24 mouse cellular contexts compared by ENCODE assay signal in genomic region chr10:9608854-9609253, GRCm38 (mm10).
A peak's percentile ranks its signal among the peaks of the same experiment; 100 is the strongest.
DNase-seq lines count a peak whose midpoint lies in the region; ATAC-seq and TF ChIP-seq lines count a peak whose summit lies in the region.
"Had no signal": no experiment of that assay in that cellular context is flagged by ENCODE, and none has a peak within 500 bp of the region (broad histone marks: within the 10 kb centered on the region; RNA-seq: fewer than 3 reads in every experiment).

No protein-coding gene starts in this region.

- no peak for TF ChIP-seq CTCF in intestine, postnatal 0 days (IDR thresholded peaks at IDR 0.05; ENCODE audit: low read depth)
- TF ChIP-seq CTCF in lung, adult 2 months (IDR thresholded peaks at IDR 0.05; ENCODE audit: insufficient read depth, low read length) = no peak
- TF ChIP-seq CTCF in midbrain, postnatal 0 days (IDR thresholded peaks at IDR 0.05) = no peak

- no peaks in the 10 kb centered on the region for H3K4me1 ChIP-seq in intestine, postnatal 0 days (replicated peaks; ENCODE audit: control insufficient read depth, insufficient read depth, low read length)
- 0 out of 2 replicates have a peak, but pooled peaks cover 4% of the 10 kb centered on the region for H3K4me1 ChIP-seq in intestine, embryonic 15.5 days (replicated peaks)
- peaks cover 10% of the 10 kb centered on the region; the same call in 1 of the 2 replicates for H3K4me1 ChIP-seq in lung, embryonic 16.5 days (replicated peaks; ENCODE audit: control insufficient read depth, insufficient read depth, low read length)
- H3K4me1 ChIP-seq in lung, adult 2 months (ENCODE audit: control insufficient read depth, insufficient read depth, low read length) = no peaks in the 10 kb centered on the region
- no peaks in the 10 kb centered on the region for H3K4me1 ChIP-seq in midbrain, embryonic 11.5 days (ENCODE audit: control insufficient read depth, insufficient read depth, low read length)
- no peaks in the 10 kb centered on the region for H3K4me1 ChIP-seq in midbrain, postnatal 0 days (ENCODE audit: insufficient read depth, low read length)
- H3K4me1 ChIP-seq: embryonic facial prominence, embryonic 10.5 days; embryonic facial prominence, embryonic 12.5 days had no signal

- peak; percentile 66 for ATAC-seq in intestine, postnatal 0 days
- ATAC-seq in intestine, embryonic 15.5 days = no peak
- ATAC-seq in lung, embryonic 16.5 days (ENCODE audit: low read depth) = peak; percentile 57
- ATAC-seq in midbrain, embryonic 11.5 days (ENCODE audit: low FRiP score) = no peak
- ATAC-seq in midbrain, postnatal 0 days (ENCODE audit: low FRiP score) = no peak
- ATAC-seq: activated CD4-positive, CD25-positive, alpha-beta regulatory T cell, adult 4 months; CD4-positive, CD25-positive, alpha-beta regulatory T cell, adult 4 months; forebrain, embryonic 14.5 days; forebrain, embryonic 16.5 days; Patski had no signal

- no peak overlapping the region for H3K9ac ChIP-seq in intestine, postnatal 0 days (ENCODE audit: low read depth, low read length)
- H3K9ac ChIP-seq in intestine, embryonic 15.5 days = no peak overlapping the region
- H3K9ac ChIP-seq in lung, embryonic 16.5 days (ENCODE audit: low read length) = no peak overlapping the region
- no peak overlapping the region for H3K9ac ChIP-seq in midbrain, embryonic 11.5 days (ENCODE audit: low read length)
- H3K9ac ChIP-seq in midbrain, postnatal 0 days (replicated peaks; ENCODE audit: low read length, poor library complexity, severe bottlenecking) = no peak overlapping the region
- H3K9ac ChIP-seq: embryonic facial prominence, embryonic 12.5 days had no signal

- DNase-seq in lung, adult 2 months = no peak
- DNase-seq in midbrain, embryonic 11.5 days (ENCODE audit: low spot score, missing footprints) = peak; percentile 8
- no peak for DNase-seq in midbrain, postnatal 0 days (ENCODE audit: low spot score)
- DNase-seq: adrenal gland, adult 8-10 months; adrenal gland, postnatal 14 days; adrenal gland, postnatal 36 days; B cell, adult 2 months; cerebellum, adult 11-12 months; cerebellum, adult 2 months; cerebellum, adult 9-10 months; cerebellum, postnatal 10 days; cerebellum, postnatal 25 days had no signal

- H3K27me3 ChIP-seq in intestine, postnatal 0 days (replicated peaks; ENCODE audit: control insufficient read depth, insufficient read depth, low read length) = no peaks in the 10 kb centered on the region
- no peaks in the 10 kb centered on the region for H3K27me3 ChIP-seq in intestine, embryonic 15.5 days (replicated peaks)
- no peaks in the 10 kb centered on the region for H3K27me3 ChIP-seq in lung, embryonic 16.5 days (ENCODE audit: control insufficient read depth, insufficient read depth, low read depth, low read length)
- no peaks in the 10 kb centered on the region for H3K27me3 ChIP-seq in midbrain, embryonic 11.5 days (ENCODE audit: control insufficient read depth, insufficient read depth, low read length)
- H3K27me3 ChIP-seq in midbrain, postnatal 0 days (ENCODE audit: insufficient read depth, low read length) = no peaks in the 10 kb centered on the region
- H3K27me3 ChIP-seq: CH12.LX; embryonic facial prominence, embryonic 12.5 days had no signal

- H3K36me3 ChIP-seq in intestine, postnatal 0 days (ENCODE audit: control insufficient read depth, insufficient read depth) = no peaks in the 10 kb centered on the region
- H3K36me3 ChIP-seq in intestine, embryonic 15.5 days = no peaks in the 10 kb centered on the region
- H3K36me3 ChIP-seq in lung, embryonic 16.5 days (ENCODE audit: control insufficient read depth, insufficient read depth, low read length) = no peaks in the 10 kb centered on the region
- no peaks in the 10 kb centered on the region for H3K36me3 ChIP-seq in midbrain, embryonic 11.5 days (ENCODE audit: control insufficient read depth, insufficient read depth, low read length)
- H3K36me3 ChIP-seq in midbrain, postnatal 0 days (ENCODE audit: insufficient read depth, low read length) = no peaks in the 10 kb centered on the region
- H3K36me3 ChIP-seq: embryonic facial prominence, embryonic 10.5 days; embryonic facial prominence, embryonic 12.5 days; G1E had no signal

- no peak overlapping the region for H3K27ac ChIP-seq in intestine, postnatal 0 days (ENCODE audit: low read depth, low read length)
- H3K27ac ChIP-seq in intestine, embryonic 15.5 days = no peak overlapping the region
- H3K27ac ChIP-seq in lung, embryonic 16.5 days (ENCODE audit: low read length) = no peak overlapping the region
- H3K27ac ChIP-seq in midbrain, embryonic 11.5 days (ENCODE audit: low read depth, low read length) = no peak overlapping the region
- H3K27ac ChIP-seq in midbrain, postnatal 0 days (ENCODE audit: low read depth, low read length) = no peak overlapping the region
- H3K27ac ChIP-seq: embryonic facial prominence, embryonic 10.5 days; embryonic facial prominence, embryonic 12.5 days had no signal

- H3K9me3 ChIP-seq in intestine, postnatal 0 days (ENCODE audit: control insufficient read depth) = no peaks in the 10 kb centered on the region
- no peaks in the 10 kb centered on the region for H3K9me3 ChIP-seq in intestine, embryonic 15.5 days
- no peaks in the 10 kb centered on the region for H3K9me3 ChIP-seq in lung, embryonic 16.5 days (ENCODE audit: control insufficient read depth, low read length)
- no peaks in the 10 kb centered on the region for H3K9me3 ChIP-seq in midbrain, embryonic 11.5 days (ENCODE audit: control insufficient read depth, low read length)
- no peaks in the 10 kb centered on the region for H3K9me3 ChIP-seq in midbrain, postnatal 0 days (ENCODE audit: low read length)
- H3K9me3 ChIP-seq: embryonic facial prominence, embryonic 10.5 days; embryonic facial prominence, embryonic 12.5 days; G1E had no signal

- TF ChIP-seq POLR2A in lung, adult 2 months (IDR thresholded peaks at IDR 0.05; ENCODE audit: borderline replicate concordance, extremely low read depth, low read depth, low read length) = no peak

- H3K4me3 ChIP-seq in intestine, postnatal 0 days (ENCODE audit: low read depth, low read length) = no peak overlapping the region
- H3K4me3 ChIP-seq in intestine, embryonic 15.5 days (replicated peaks) = no peak overlapping the region
- no peak overlapping the region for H3K4me3 ChIP-seq in lung, embryonic 16.5 days (ENCODE audit: low read length)
- no peak overlapping the region for H3K4me3 ChIP-seq in lung, adult 2 months (replicated peaks; ENCODE audit: extremely low read depth, low read depth, low read length)
- H3K4me3 ChIP-seq in midbrain, embryonic 11.5 days (ENCODE audit: low read depth, low read length) = no peak overlapping the region
- no peak overlapping the region for H3K4me3 ChIP-seq in midbrain, postnatal 0 days (ENCODE audit: low read depth, low read length)
- H3K4me3 ChIP-seq: embryonic facial prominence, embryonic 10.5 days; embryonic facial prominence, embryonic 12.5 days had no signal

- no peak overlapping the region for H3K4me2 ChIP-seq in intestine, postnatal 0 days (replicated peaks; ENCODE audit: low read depth)
- no peak overlapping the region for H3K4me2 ChIP-seq in intestine, embryonic 15.5 days (replicated peaks)
- no peak overlapping the region for H3K4me2 ChIP-seq in lung, embryonic 16.5 days (ENCODE audit: low read depth, low read length)
- no peak overlapping the region for H3K4me2 ChIP-seq in midbrain, embryonic 11.5 days
- H3K4me2 ChIP-seq in midbrain, postnatal 0 days (ENCODE audit: low read depth, low read length, poor library complexity, severe bottlenecking) = no peak overlapping the region
- H3K4me2 ChIP-seq: embryonic facial prominence, embryonic 12.5 days had no signal

- WGBS in intestine, postnatal 0 days = 57% methylated on average over 4 of the region's 4 CpGs
- WGBS in intestine, embryonic 15.5 days = 77% methylated on average over 4 of the region's 4 CpGs
- 56% methylated on average over 4 of the region's 4 CpGs for WGBS in lung, embryonic 16.5 days
- 67% methylated on average over 4 of the region's 4 CpGs for WGBS in lung, adult 2 months
- WGBS in midbrain, embryonic 11.5 days = 95% methylated on average over 4 of the region's 4 CpGs
- WGBS in midbrain, postnatal 0 days = 73% methylated on average over 4 of the region's 4 CpGs

Comparison
In these comparisons a context has a peak if more than half of its experiments do, and no peak if none do; other contexts are left out.
1. ATAC-seq: peak in intestine, postnatal 0 days (single experiment) and lung, embryonic 16.5 days (single experiment); none in intestine, embryonic 15.5 days (single experiment), midbrain, embryonic 11.5 days (single experiment) and midbrain, postnatal 0 days (single experiment).